Mouse (Mus musculus) urinary bladder, adult 18-20 months (tissue): ENCODE data around the gene Adtrp.

Experiments
- DNase-seq, 2 experiments: peaks; one replicate each; pipeline ENCODE4 v3.0.0; 2022; ENCODE audit warnings: low spot score in 2 of 2, mixed read lengths in 2 of 2

The Adtrp gene

GRCm38 (mm10) chr13:41779603-41780180 lies 67.8 kb downstream of the Adtrp start:
- no peak for DNase-seq

- DNase-seq = no peak
Measured at GRCm38 (mm10) chr13:41773812-41774376, 73.6 kb downstream of the Adtrp start.

- no peak for DNase-seq
Measured at GRCm38 (mm10) chr13:41771061-41771460, 76.4 kb downstream of the Adtrp start.

- DNase-seq = no peak
Measured at GRCm38 (mm10) chr13:41767941-41768340, 79.5 kb downstream of the Adtrp start.

- no peak for DNase-seq
Measured at GRCm38 (mm10) chr13:41761986-41762385, 85.5 kb downstream of the Adtrp start.

GRCm38 (mm10) chr13:41760484-41760883 lies 87.0 kb downstream of the Adtrp start:
- no peak for DNase-seq

GRCm38 (mm10) chr13:41758550-41759465 lies 88.7 kb downstream of the Adtrp start:
- no peak for DNase-seq

- DNase-seq = no peak
Measured at GRCm38 (mm10) chr13:41753114-41753513, 94.4 kb downstream of the Adtrp start.

GRCm38 (mm10) chr13:41750481-41750880 lies 97.0 kb downstream of the Adtrp start:
- DNase-seq = no peak

- no peak for DNase-seq
Measured at GRCm38 (mm10) chr13:41748866-41749265, 98.6 kb downstream of the Adtrp start.

GRCm38 (mm10) chr13:41747691-41748090 lies 99.8 kb downstream of the Adtrp start:
- no peak for DNase-seq

- no peak for DNase-seq
Measured at GRCm38 (mm10) chr13:41746971-41747615, 100.4 kb downstream of the Adtrp start.

GRCm38 (mm10) chr13:41740456-41741085 lies 106.9 kb downstream of the Adtrp start:
- DNase-seq = no peak

- DNase-seq = no peak
Measured at GRCm38 (mm10) chr13:41737628-41738309, 109.7 kb downstream of the Adtrp start.

- no peak for DNase-seq
Measured at GRCm38 (mm10) chr13:41729660-41730059, 117.8 kb downstream of the Adtrp start.

- no peak for DNase-seq
Measured at GRCm38 (mm10) chr13:41727803-41728202, 119.7 kb downstream of the Adtrp start.

- DNase-seq = no peak
Measured at GRCm38 (mm10) chr13:41719331-41719730, 128.2 kb downstream of the Adtrp start.

- no peak for DNase-seq
Measured at GRCm38 (mm10) chr13:41718051-41718450, 129.4 kb downstream of the Adtrp start.
